Mouse (Mus musculus) kidney, postnatal 36 days (tissue): ENCODE data around the gene Pet2.

Experiments
- DNase-seq, 2 experiments: peaks; one replicate each; pipeline ENCODE4 v3.0.0; 2021 to 2022; ENCODE audit warnings: mixed read lengths in 2 of 2

The Pet2 gene

DNA sequence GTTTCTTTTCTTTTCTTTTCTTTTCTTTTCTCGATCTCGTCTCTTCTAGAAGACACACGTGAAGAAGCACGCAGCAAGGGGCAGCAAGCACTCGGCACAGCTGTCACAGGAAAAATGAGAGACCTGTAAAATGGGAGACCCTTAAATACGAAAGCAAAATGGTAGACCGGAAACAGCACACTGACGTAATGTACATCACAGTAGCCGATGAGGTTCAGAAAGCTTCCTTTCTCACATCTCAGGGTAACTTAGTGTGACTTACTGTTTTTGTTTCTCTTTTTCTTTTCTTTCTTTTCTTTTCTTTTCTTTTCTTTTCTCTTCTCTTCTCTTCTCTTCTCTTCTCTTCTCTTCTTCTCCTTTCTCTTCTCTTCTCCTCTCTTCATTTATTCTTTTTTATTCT is at the start of gene Pet2:
TSS of gene Pet2 (minus strand) at position 101 of the 400 bp plus-strand sequence.
- no peak for DNase-seq
